Mouse (Mus musculus): ENCODE results near the gene Spata48.
A peak's percentile ranks its signal among the peaks of the same experiment; 100 is the strongest.

The Spata48 gene

GRCm38 (mm10) chr11:11545948-11546347 lies 84.1 kb downstream of the Spata48 start:
- no peak for DNase-seq

DNA sequence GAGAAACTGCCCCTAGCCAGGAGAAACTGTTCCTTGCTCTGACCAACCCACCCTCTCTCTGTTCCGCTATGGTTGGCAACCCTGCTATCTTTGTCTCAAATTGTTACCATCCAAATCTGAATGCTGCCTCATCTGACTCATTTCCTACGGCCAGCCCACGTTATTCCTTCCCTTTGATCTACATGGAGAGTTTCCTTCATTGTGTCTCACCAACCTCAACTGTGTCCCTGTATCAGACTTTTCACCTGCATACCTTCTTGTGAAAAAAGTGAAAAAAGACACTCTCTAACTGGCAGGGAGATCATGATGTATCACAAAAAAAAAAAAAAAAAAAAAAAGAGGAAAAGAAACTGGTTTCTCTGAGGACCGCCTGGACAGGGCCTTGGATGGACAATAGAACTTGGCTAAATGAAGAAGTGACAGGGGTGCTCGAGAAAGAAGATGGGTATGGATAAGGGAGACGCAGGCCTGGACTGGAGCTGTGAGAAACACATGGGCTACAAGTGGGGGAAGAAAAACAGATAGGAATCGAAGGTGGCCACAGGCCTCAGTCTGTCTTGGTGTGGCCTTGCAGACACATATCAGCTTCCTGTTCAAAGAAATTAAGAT lies 85.1 kb downstream of the Spata48 start:
- DNase-seq, result no peak

DNA sequence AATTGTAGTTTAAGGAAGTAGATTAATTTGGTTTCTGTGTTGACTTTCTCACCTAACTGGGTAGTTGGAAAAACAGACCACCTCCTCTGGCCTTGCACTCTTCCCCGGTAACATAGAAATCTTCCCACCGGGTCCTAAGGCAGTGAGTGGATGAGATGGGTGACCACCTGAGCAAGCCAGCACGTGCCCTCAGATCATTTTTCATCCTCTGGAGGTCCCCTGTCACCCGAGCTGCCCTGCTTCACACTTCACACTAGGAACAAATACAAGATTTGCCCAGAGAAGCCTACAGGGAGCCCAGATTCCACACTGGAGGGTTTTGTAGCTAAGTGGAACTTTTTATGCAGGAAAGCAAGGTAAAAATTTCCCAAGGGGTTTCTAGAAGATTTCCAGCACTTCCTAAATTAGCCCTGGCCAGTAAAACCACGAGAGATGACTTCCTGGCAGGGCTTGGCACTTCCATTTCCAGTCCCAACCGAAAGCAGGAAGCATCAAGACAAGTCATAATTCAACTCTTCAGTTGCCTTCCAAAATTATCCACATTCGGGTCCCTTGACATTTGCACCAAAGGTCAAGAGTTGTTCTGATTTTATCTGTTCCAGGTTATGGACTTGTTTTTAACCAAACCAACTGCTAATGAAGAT lies 85.8 kb downstream of the Spata48 start:
- peak; percentile 26 for DNase-seq

DNA sequence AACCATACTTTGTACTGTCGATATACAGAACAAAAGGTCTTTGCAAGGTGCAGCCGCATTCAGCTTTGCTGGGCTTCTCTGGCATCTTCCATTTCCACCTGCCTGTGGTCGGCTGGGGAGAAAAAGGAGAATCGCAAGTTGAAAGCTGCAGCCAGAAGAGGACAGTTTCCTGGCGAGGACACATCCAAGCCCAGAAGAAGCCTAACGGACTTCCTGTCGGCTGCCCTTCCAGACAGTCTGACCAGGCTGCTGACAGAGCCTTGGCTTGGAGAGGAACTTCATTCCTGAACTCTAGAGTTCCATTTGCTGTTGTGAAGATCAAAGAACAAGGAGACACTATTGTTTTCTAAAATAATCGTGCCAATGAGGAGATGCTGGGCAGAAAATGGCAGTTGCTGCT lies 93.7 kb downstream of the Spata48 start:
- DNase-seq, result peak; percentile 9

GRCm38 (mm10) chr11:11556186-11556585 lies 94.3 kb downstream of the Spata48 start:
- DNase-seq, result no peak

GRCm38 (mm10) chr11:11557173-11557967 lies 95.5 kb downstream of the Spata48 start:
- peak; percentile 27 for DNase-seq

DNA sequence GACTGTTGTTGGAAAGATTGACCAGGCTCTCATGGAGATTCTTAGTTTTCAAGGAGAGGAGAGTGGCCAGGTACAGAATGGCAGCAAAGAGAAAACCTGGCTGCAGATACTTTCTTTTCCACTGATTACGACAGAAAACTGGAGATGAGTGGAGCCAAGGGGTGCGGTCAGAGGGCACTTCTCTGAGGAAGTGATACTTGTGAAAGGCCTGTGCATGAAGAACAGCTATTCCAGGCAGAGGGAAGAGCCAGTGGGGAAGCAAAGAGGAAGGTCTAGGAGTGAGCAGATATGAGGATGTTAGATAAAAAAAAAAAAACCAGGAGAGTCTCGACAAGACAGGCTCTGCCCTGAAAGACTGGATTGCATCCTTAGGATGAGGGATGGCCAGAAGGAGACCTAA lies 96.8 kb downstream of the Spata48 start:
- no peak for DNase-seq

DNA sequence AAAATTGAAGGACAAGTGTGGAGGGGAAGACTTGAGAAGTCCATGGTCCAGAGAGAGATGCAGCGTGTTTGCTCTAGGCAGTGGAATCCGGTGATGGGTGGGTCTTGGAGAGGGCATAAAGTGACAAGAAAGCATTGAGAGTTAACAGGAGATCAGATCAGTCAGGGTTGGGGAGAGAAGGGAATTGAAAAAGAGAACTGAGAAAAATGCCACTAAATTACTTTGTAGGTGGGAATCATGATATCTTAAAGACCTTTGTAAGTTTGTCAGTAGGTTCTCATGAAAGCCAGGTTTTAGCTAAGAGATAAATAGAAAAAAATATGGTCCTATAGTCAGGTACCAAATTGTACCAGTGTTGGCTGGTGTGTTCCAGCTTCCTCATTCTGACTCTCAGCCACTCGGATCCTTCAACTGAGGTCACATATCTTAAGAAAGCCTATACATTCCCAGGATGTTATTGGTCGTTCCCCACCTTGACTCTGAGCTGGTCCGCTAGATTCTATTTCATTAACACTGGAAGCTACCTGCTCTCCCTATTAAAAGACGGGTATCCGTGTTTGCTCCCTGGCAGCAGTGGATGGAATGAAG lies 97.3 kb downstream of the Spata48 start:
- DNase-seq, result no peak

DNA sequence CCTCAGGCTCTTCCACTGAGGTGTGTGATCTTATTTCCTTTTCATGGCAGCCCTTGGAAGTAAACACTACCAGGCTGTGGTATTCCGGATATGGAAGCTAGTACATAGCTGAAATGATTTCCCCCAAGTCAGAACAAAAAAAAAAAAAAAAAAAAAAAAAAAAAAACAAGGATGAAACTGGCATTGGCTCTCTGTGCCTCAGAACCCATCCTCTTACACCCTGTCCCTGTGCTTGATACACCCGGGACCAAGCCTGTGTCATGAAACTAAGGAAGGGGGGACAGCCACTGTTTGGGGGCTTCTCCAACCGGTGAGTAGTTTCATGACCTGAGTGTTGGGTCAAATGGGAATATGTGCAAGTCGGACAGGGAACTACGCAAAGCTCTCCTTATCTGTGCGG lies 99.2 kb downstream of the Spata48 start:
- no peak for DNase-seq

DNA sequence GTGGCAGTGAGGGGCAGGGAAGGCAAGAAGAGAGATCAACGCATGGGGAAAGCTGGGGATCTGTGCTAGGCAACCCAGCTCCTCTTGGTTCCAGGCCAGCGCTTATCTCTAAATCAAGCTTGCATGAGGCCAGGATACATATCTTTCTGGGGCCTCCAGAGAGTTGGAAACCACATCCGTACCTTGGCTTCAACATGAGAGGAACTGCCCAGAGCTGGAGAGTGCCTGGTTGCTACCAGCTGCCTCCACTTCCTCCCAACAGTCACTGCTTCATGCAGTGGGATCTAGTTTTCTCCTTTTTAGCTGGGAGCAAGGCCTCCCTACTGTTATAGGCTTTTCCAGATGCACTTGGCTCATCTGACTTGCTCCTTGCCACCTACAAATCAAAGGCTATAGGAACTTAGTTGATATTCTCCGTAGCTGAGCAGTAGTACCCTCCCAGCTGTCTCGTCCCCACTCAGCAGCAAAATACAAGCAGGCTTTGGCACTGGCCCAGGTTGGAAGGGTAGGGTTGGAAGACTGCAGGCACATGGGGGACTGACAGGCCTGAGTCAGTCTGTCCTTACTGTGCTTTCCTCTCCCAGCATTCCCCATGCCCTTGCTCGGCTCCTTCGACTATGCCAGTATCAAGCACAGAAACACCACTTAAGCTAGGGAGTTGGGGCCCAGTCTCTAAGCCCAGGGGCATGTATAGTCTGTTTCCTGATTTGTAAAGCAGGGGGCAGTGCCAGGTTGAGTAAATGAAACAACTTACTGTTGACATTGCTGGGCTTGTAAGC lies 102.6 kb downstream of the Spata48 start:
- DNase-seq, result no peak
